ENCODE assay signal across 25 mouse cellular contexts in the genomic region with DNA sequence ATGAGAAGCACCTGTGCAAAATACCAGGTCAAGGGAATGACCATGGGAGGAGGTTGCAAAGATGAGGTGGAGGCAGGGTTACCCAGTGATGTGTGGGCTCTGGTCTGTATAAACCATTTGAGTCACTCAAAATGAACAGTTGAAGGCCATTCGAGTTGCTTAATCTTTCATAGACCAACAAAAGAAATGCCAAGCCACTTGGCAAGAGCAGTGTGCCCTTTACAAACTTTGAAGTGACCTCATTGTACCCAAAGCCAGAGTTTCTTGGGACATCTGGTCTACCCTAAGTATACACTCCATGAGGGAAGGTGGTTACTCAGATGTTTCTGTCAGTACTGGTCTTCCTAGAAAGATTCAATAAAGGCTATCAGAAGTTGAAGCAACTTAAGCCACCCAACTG.
DNase-seq lines count a peak whose midpoint lies in the region; ATAC-seq lines count a peak whose summit lies in the region.
"Had no signal": no experiment of that assay in that cellular context is flagged by ENCODE, and none has a peak within 500 bp of the region (broad histone marks: within the 10 kb centered on the region; RNA-seq: fewer than 3 reads in every experiment).

No protein-coding gene starts in this region.

- H3K4me3 ChIP-seq in midbrain, embryonic 11.5 days (ENCODE audit: low read depth, low read length), result no peak overlapping the region
- H3K4me3 ChIP-seq in midbrain, embryonic 15.5 days, result no peak overlapping the region
- H3K4me3 ChIP-seq: embryonic facial prominence, embryonic 10.5 days; embryonic facial prominence, embryonic 13.5 days; erythroblast, embryonic 14.5 days; forebrain, embryonic 13.5 days; hindbrain, embryonic 12.5 days; hindbrain, embryonic 15.5 days had no signal

- no peaks in the 10 kb centered on the region for H3K27me3 ChIP-seq in midbrain, embryonic 11.5 days (ENCODE audit: control insufficient read depth, insufficient read depth, low read length)
- H3K27me3 ChIP-seq in midbrain, embryonic 15.5 days (replicated peaks), result no peaks in the 10 kb centered on the region
- H3K27me3 ChIP-seq: embryonic facial prominence, embryonic 13.5 days; forebrain, embryonic 13.5 days; hindbrain, embryonic 12.5 days; hindbrain, embryonic 15.5 days; Patski had no signal

- H3K36me3 ChIP-seq in midbrain, embryonic 11.5 days (ENCODE audit: control insufficient read depth, insufficient read depth, low read length), result no peaks in the 10 kb centered on the region
- no peaks in the 10 kb centered on the region for H3K36me3 ChIP-seq in midbrain, embryonic 15.5 days (replicated peaks)
- H3K36me3 ChIP-seq: embryonic facial prominence, embryonic 10.5 days; embryonic facial prominence, embryonic 13.5 days; hindbrain, embryonic 12.5 days; hindbrain, embryonic 15.5 days had no signal

- no peaks in the 10 kb centered on the region for H3K4me1 ChIP-seq in midbrain, embryonic 11.5 days (ENCODE audit: control insufficient read depth, insufficient read depth, low read length)
- no peaks in the 10 kb centered on the region for H3K4me1 ChIP-seq in midbrain, embryonic 15.5 days
- H3K4me1 ChIP-seq: forebrain, embryonic 13.5 days; hindbrain, embryonic 12.5 days; hindbrain, embryonic 15.5 days had no signal

- no peak overlapping the region for H3K27ac ChIP-seq in midbrain, embryonic 11.5 days (ENCODE audit: low read depth, low read length)
- no peak overlapping the region for H3K27ac ChIP-seq in midbrain, embryonic 15.5 days
- H3K27ac ChIP-seq: embryonic facial prominence, embryonic 10.5 days; embryonic facial prominence, embryonic 13.5 days; forebrain, embryonic 13.5 days; hindbrain, embryonic 12.5 days; hindbrain, embryonic 15.5 days had no signal

- DNase-seq in adrenal gland, adult 8-10 months, result peak; percentile 56
- no peak for DNase-seq in adrenal gland, postnatal 25 days
- DNase-seq in midbrain, embryonic 11.5 days (ENCODE audit: low spot score, missing footprints), result peak; percentile 37
- peak; percentile 83 for DNase-seq in adipocyte (ENCODE audit: low spot score)
- DNase-seq in adrenal gland, postnatal 36 days, result peak; percentile 57 to 61
- no peak for DNase-seq in spleen, adult 12 weeks (ENCODE audit: low spot score)
- no peak for DNase-seq in T-cell, adult 2 months (ENCODE audit: low spot score)
- DNase-seq: cerebellum, adult 11-12 months; cerebellum, adult 8-10 months; cerebellum, postnatal 10 days; cerebellum, postnatal 36 days; embryo, embryonic 11 days; gastrocnemius, postnatal 10 days; heart, adult 11 months had no signal

- H3K9ac ChIP-seq in midbrain, embryonic 11.5 days (ENCODE audit: low read length), result no peak overlapping the region
- no peak overlapping the region for H3K9ac ChIP-seq in midbrain, embryonic 15.5 days
- H3K9ac ChIP-seq: embryonic facial prominence, embryonic 13.5 days; forebrain, embryonic 13.5 days; hindbrain, embryonic 12.5 days; hindbrain, embryonic 15.5 days had no signal

- no peak overlapping the region for H3K4me2 ChIP-seq in midbrain, embryonic 11.5 days
- H3K4me2 ChIP-seq in midbrain, embryonic 15.5 days, result no peak overlapping the region
- H3K4me2 ChIP-seq: embryonic facial prominence, embryonic 13.5 days; forebrain, embryonic 13.5 days; heart, embryonic 11.5 days; hindbrain, embryonic 12.5 days; hindbrain, embryonic 15.5 days had no signal

- ATAC-seq in midbrain, embryonic 11.5 days (ENCODE audit: low FRiP score), result no peak
- ATAC-seq in midbrain, embryonic 15.5 days (replicated peaks), result no peak
- ATAC-seq: forebrain, embryonic 13.5 days; forebrain, embryonic 16.5 days; intestine, postnatal 0 days; Patski had no signal

- 84% methylated on average over 1 of the region's 1 CpGs for WGBS in midbrain, embryonic 11.5 days
- 75% methylated on average over 1 of the region's 1 CpGs for WGBS in midbrain, embryonic 15.5 days

- no peaks in the 10 kb centered on the region for H3K9me3 ChIP-seq in midbrain, embryonic 11.5 days (ENCODE audit: control insufficient read depth, low read length)
- no peaks in the 10 kb centered on the region for H3K9me3 ChIP-seq in midbrain, embryonic 15.5 days
- H3K9me3 ChIP-seq: embryonic facial prominence, embryonic 10.5 days; embryonic facial prominence, embryonic 13.5 days; forebrain, embryonic 13.5 days; hindbrain, embryonic 12.5 days; hindbrain, embryonic 15.5 days had no signal

Comparison
In these comparisons a context has a peak if more than half of its experiments do, and no peak if none do; other contexts are left out.
1. DNase-seq: peak in adrenal gland, adult 8-10 months (single experiment), midbrain, embryonic 11.5 days (single experiment), adipocyte (single experiment) and adrenal gland, postnatal 36 days (2 of 2); none in adrenal gland, postnatal 25 days (single experiment), spleen, adult 12 weeks (single experiment) and T-cell, adult 2 months (single experiment).